Mouse (Mus musculus): ENCODE results near the gene Mtfp1.

GRCm38 (mm10) chr11:4080219-4080618 is 15.0 kb downstream of the Mtfp1 start:
- peak; percentile 95 for TF ChIP-seq CTCF (conservative IDR thresholded peaks at IDR 0.05; ENCODE audit: low read length)
- TF ChIP-seq POU5F1 (IDR thresholded peaks at IDR 0.05; ENCODE audit: borderline replicate concordance, low read length) = no peak
- no peak for TF ChIP-seq NANOG (IDR thresholded peaks at IDR 0.05; ENCODE audit: borderline replicate concordance, low read length)

Measured in E14TG2a.4 (cell line).